Mouse (Mus musculus) cerebellum, postnatal 4 days (tissue): ENCODE measurements at regions not wholly inside any gene's neighbourhood (a gene's known extent, or its start where the extent isn't known, plus 50 kb on each side); places are given as distances from the start of the nearest gene placed in this dataset.
"Not testable (repeated sequence)": the region's sequence is repeated elsewhere in the genome, so short reads cannot be mapped to it uniquely, and the experiment has no call there.

ENCODE experiments used
- DNase-seq, 2 experiments: peaks; one replicate each; pipeline ENCODE4 v3.0.0; 2022; ENCODE audit warnings: low spot score in 2 of 2, mixed read lengths in 1 of 2

DNA sequence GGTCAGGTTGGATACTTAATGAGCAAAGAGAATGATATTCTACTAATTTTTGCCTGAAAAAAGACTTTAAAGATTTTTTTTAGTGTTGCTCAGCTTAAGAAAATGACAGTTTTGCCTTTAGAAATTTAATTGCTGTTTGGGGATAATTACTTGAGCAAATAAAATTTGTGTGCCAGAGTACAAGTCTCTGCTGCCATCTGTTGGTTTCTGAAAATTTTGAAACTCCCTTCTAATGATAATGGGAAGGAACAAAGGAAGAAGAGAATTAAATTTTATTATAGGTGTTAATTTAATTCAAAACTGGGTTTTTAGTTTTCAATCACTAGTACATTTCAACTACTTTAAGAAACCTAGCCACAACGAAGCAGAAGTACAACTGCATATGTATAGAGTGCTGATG, 94.1 kb downstream of the Gm17521 start:
- DNase-seq: no peak

DNA sequence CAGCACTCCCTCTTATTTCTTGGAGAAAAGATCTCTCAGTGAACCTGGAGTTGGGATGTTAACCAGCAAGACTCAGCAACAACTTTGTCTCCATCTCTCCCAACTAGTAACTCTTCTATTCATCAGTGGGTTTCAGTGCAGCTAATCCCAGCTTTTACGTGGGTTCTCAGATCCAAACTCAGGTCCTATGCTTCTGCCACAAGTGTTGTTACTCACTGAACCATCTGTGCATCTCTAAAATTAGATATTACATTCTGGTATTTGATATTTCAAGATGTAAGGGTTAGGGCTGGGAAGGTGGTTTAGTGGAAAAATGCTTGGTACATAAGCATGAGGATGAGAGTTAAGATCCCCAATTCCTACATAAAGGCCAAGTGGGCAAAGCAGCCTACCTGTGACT, 136.8 kb downstream of the Gm17521 start:
- no peak for DNase-seq

DNA sequence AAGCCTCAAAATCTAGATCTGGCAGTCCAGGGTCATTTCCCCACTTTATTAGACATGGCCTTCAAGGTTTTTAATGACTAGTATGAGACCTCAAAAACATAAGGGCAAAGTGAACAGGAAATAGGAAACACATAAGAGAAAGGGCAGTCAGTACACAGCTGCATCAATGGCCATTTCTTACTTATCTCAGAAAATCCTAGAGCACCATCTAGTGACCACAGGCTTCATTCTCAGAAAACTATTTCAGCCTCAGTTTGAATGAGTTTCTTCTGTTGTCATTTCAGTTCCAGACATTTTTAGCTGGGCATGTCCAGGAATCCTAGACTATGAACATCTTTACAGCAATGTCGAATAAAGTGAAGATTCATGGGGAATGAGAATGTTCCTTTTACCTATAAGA, 175.0 kb downstream of the Gm17521 start:
- no peak for DNase-seq

- DNase-seq: not testable (repeated sequence)
Observed at GRCm38 (mm10) chrX:122831222-122831621, 198.2 kb downstream of the Gm17521 start.

GRCm38 (mm10) chrX:122826035-122826434, 203.4 kb downstream of the Gm17521 start:
- peak in 1 of 2 experiments; percentile 18 for DNase-seq
